27 mouse cellular contexts compared by ENCODE assay signal in the genomic region with DNA sequence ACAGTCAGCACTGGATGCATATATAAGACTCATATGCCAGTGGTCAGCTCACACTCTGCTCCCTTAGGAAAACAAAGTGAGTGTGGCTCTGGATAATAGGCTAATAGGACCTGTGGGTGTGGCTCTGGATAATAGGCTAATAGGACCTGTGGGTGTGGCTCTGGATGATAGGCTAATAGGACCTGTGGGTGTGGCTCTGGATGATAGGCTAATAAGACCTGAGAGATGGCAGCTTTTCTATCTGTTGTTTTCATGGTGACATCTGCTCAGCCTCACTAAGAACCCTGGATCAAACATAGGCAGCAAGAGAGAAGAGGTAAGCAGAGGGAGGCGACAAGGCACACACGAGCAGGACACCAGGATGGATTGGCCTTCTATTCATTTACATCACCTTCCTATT.
A peak's percentile ranks its signal among the peaks of the same experiment; 100 is the strongest.
DNase-seq lines count a peak whose midpoint lies in the region; ATAC-seq and TF ChIP-seq lines count a peak whose summit lies in the region.
"Had no signal": no experiment of that assay in that cellular context is flagged by ENCODE, and none has a peak within 500 bp of the region (broad histone marks: within the 10 kb centered on the region; RNA-seq: fewer than 3 reads in every experiment).

No protein-coding gene starts in this region.

- peaks cover 0 to 4% of the 10 kb centered on the region in 2 experiments; a peak in 2 of 4 replicates for H3K4me1 ChIP-seq in liver, embryonic 14.5 days (replicated peaks; ENCODE audit: control insufficient read depth in 2 of 2, insufficient read depth in 2 of 2, low read length in 1 of 2)
- no peaks in the 10 kb centered on the region; the same call in none of the 2 replicates for H3K4me1 ChIP-seq in liver, embryonic 11.5 days (replicated peaks; ENCODE audit: control insufficient read depth, insufficient read depth, low read length)
- no peaks in the 10 kb centered on the region for H3K4me1 ChIP-seq in intestine, embryonic 15.5 days (replicated peaks)
- H3K4me1 ChIP-seq: embryonic facial prominence, embryonic 15.5 days; forebrain, embryonic 15.5 days had no signal

- 71% methylated on average over 2 of the region's 2 CpGs for WGBS in liver, embryonic 14.5 days (ENCODE audit: insufficient replicate concordance)
- WGBS in liver, embryonic 11.5 days = 87% methylated on average over 2 of the region's 2 CpGs
- WGBS in intestine, embryonic 15.5 days = 84% methylated on average over 2 of the region's 2 CpGs

- no peak for TF ChIP-seq CTCF in liver, embryonic 14.5 days (IDR thresholded peaks at IDR 0.05; ENCODE audit: low read depth)

- DNase-seq in heart, adult 11 months = peak; percentile 86
- no peak for DNase-seq in heart, postnatal 36 days
- no peak for DNase-seq in liver, embryonic 14.5 days (ENCODE audit: low read depth in 3 of 3, low spot score in 3 of 3)
- no peak for DNase-seq in liver, embryonic 11.5 days (ENCODE audit: low spot score)
- peak; percentile 14 for DNase-seq in ZHBTc4 (ENCODE audit: low read depth, low spot score)
- no peak for DNase-seq in urinary bladder, adult 2 months (ENCODE audit: low spot score)
- DNase-seq: adrenal gland, postnatal 10 days; adrenal gland, postnatal 36 days; cerebellum, adult 11 months; cerebellum, adult 2 months; cerebellum, adult 9-11 months; cerebellum, postnatal 25 days; gastrocnemius, postnatal 10 days; gastrocnemius, postnatal 36 days; heart, postnatal 10 days; heart, postnatal 4 days had no signal

- ATAC-seq in liver, embryonic 14.5 days (ENCODE audit: insufficient read depth) = peak; percentile 18; the same call in 1 of the 2 replicates
- ATAC-seq in liver, embryonic 11.5 days (replicated peaks; ENCODE audit: low FRiP score) = no peak; the same call in 1 of the 2 replicates
- peak; percentile 60 for ATAC-seq in megakaryocyte progenitor cell, adult 5-6 weeks (replicated peaks; ENCODE audit: poor library complexity)
- ATAC-seq in intestine, embryonic 15.5 days = no peak
- ATAC-seq: CD4-positive, CD25-positive, alpha-beta regulatory T cell, adult 4 months; forebrain, embryonic 15.5 days; hindbrain, postnatal 0 days; inflammation-experienced regulatory T-cells, adult 6 months had no signal

- no peak overlapping the region for H3K4me3 ChIP-seq in liver, embryonic 14.5 days (ENCODE audit: insufficient read depth in 1 of 2, low read depth in 2 of 2, low read length in 2 of 2)
- H3K4me3 ChIP-seq in liver, embryonic 11.5 days (ENCODE audit: low read depth, low read length) = no peak overlapping the region
- no peak overlapping the region for H3K4me3 ChIP-seq in intestine, embryonic 15.5 days (replicated peaks)
- H3K4me3 ChIP-seq: embryonic facial prominence, embryonic 12.5 days; embryonic facial prominence, embryonic 15.5 days; forebrain, embryonic 15.5 days; heart, embryonic 12.5 days; heart, embryonic 15.5 days had no signal

- H3K9me3 ChIP-seq in liver, embryonic 14.5 days (ENCODE audit: control insufficient read depth, low read length) = no peaks in the 10 kb centered on the region
- no peaks in the 10 kb centered on the region for H3K9me3 ChIP-seq in liver, embryonic 11.5 days (ENCODE audit: control insufficient read depth, low read length)
- H3K9me3 ChIP-seq in intestine, embryonic 15.5 days = no peaks in the 10 kb centered on the region
- H3K9me3 ChIP-seq: embryonic facial prominence, embryonic 12.5 days; embryonic facial prominence, embryonic 15.5 days; forebrain, embryonic 15.5 days; heart, embryonic 12.5 days; heart, embryonic 15.5 days had no signal

- TF ChIP-seq EP300 in liver, embryonic 14.5 days (IDR thresholded peaks at IDR 0.05; ENCODE audit: low read depth) = no peak

- no peak overlapping the region for H3K4me2 ChIP-seq in liver, embryonic 14.5 days (ENCODE audit: low read depth)
- no peak overlapping the region for H3K4me2 ChIP-seq in liver, embryonic 11.5 days
- H3K4me2 ChIP-seq in intestine, embryonic 15.5 days (replicated peaks) = no peak overlapping the region
- H3K4me2 ChIP-seq: embryonic facial prominence, embryonic 12.5 days; embryonic facial prominence, embryonic 15.5 days; forebrain, embryonic 15.5 days; heart, embryonic 12.5 days; heart, embryonic 15.5 days; hindbrain, embryonic 14.5 days had no signal

- H3K27ac ChIP-seq in liver, embryonic 14.5 days = no peak overlapping the region
- no peak overlapping the region for H3K27ac ChIP-seq in liver, embryonic 11.5 days (ENCODE audit: low read depth, low read length)
- H3K27ac ChIP-seq in intestine, embryonic 15.5 days = no peak overlapping the region
- H3K27ac ChIP-seq: embryonic facial prominence, embryonic 12.5 days; embryonic facial prominence, embryonic 15.5 days; forebrain, embryonic 15.5 days; heart, embryonic 15.5 days; hindbrain, embryonic 14.5 days; hindbrain, postnatal 0 days had no signal

- no peaks in the 10 kb centered on the region for H3K27me3 ChIP-seq in liver, embryonic 14.5 days (ENCODE audit: control insufficient read depth, insufficient read depth, low read length)
- no peaks in the 10 kb centered on the region for H3K27me3 ChIP-seq in liver, embryonic 11.5 days (replicated peaks; ENCODE audit: control insufficient read depth, insufficient read depth, low read length)
- no peaks in the 10 kb centered on the region for H3K27me3 ChIP-seq in intestine, embryonic 15.5 days (replicated peaks)
- H3K27me3 ChIP-seq: embryonic facial prominence, embryonic 12.5 days; embryonic facial prominence, embryonic 15.5 days; forebrain, embryonic 15.5 days; heart, embryonic 12.5 days; heart, embryonic 15.5 days had no signal

- H3K36me3 ChIP-seq in liver, embryonic 14.5 days (replicated peaks; ENCODE audit: control insufficient read depth, insufficient read depth, low read depth) = no peaks in the 10 kb centered on the region
- H3K36me3 ChIP-seq in liver, embryonic 11.5 days (ENCODE audit: control insufficient read depth, insufficient read depth, low read length) = no peaks in the 10 kb centered on the region
- H3K36me3 ChIP-seq in intestine, embryonic 15.5 days = no peaks in the 10 kb centered on the region
- H3K36me3 ChIP-seq: embryonic facial prominence, embryonic 12.5 days; embryonic facial prominence, embryonic 15.5 days; forebrain, embryonic 15.5 days; heart, embryonic 15.5 days had no signal

- intact Hi-C loops in heart, postnatal 36 days (cut with DNase I) = no loop called here

- no peak overlapping the region for H3K9ac ChIP-seq in liver, embryonic 14.5 days (replicated peaks)
- no peak overlapping the region for H3K9ac ChIP-seq in liver, embryonic 11.5 days (ENCODE audit: low read depth, low read length)
- H3K9ac ChIP-seq in intestine, embryonic 15.5 days = no peak overlapping the region
- H3K9ac ChIP-seq: embryonic facial prominence, embryonic 12.5 days; embryonic facial prominence, embryonic 15.5 days; forebrain, embryonic 15.5 days; heart, embryonic 12.5 days; heart, embryonic 15.5 days; hindbrain, embryonic 14.5 days had no signal

Comparison
In these comparisons a context has a peak if more than half of its experiments do, and no peak if none do; other contexts are left out.
1. DNase-seq: peak in heart, adult 11 months (single experiment) and ZHBTc4 (single experiment); none in heart, postnatal 36 days (0 of 2), liver, embryonic 14.5 days (0 of 3), liver, embryonic 11.5 days (single experiment) and urinary bladder, adult 2 months (single experiment).
2. ATAC-seq: peak in liver, embryonic 14.5 days (single experiment) and megakaryocyte progenitor cell, adult 5-6 weeks (single experiment); none in liver, embryonic 11.5 days (single experiment) and intestine, embryonic 15.5 days (single experiment).